ENCODE assay signal across 12 mouse cellular contexts in the genomic region with DNA sequence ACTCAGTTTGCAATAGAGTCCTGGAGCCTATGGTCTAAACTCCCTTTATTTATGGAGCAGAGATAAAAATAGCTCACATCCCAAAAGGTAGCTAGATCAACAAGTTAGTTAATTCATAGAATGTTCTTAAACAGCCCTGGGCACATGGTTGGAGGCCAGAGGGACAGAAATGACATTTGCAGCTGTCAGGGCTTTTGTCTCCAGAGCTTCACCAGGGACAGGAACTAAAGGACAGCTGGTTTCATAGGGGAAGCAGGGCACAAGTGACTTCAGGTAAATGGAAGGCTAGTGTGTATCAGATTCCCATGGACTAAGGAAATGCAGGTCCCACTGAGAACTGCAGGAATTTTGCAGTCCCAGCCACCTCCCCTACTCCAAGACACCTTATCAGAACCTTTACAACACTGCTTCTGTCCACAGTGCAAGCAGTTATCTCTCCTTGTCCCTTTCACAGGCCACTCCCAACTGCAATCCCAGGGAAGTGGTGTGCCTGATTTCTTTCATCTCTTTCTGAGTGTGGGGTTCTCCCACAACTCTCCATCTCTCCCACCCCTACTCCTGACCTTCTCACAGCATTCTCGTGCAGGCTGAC.
"Had no signal": no experiment of that assay in that cellular context is flagged by ENCODE, and none has a peak within 500 bp of the region (broad histone marks: within the 10 kb centered on the region; RNA-seq: fewer than 3 reads in every experiment).

No protein-coding gene starts in this region.

- H3K4me1 ChIP-seq: midbrain, embryonic 10.5 days; midbrain, embryonic 12.5 days; neural tube, embryonic 12.5 days had no signal

- H3K4me2 ChIP-seq: lung, embryonic 14.5 days; midbrain, embryonic 12.5 days; neural tube, embryonic 12.5 days had no signal

- H3K4me3 ChIP-seq: midbrain, embryonic 10.5 days; midbrain, embryonic 12.5 days; neural tube, embryonic 12.5 days had no signal

- H3K9me3 ChIP-seq: midbrain, embryonic 10.5 days; midbrain, embryonic 12.5 days; neural tube, embryonic 12.5 days had no signal

- H3K27me3 ChIP-seq: midbrain, embryonic 12.5 days; neural tube, embryonic 12.5 days had no signal

- ATAC-seq: midbrain, embryonic 16.5 days had no signal

- H3K36me3 ChIP-seq: midbrain, embryonic 10.5 days; midbrain, embryonic 12.5 days; neural tube, embryonic 12.5 days had no signal

- H3K27ac ChIP-seq: liver, embryonic 14.5 days; midbrain, embryonic 10.5 days; midbrain, embryonic 12.5 days; neural tube, embryonic 12.5 days had no signal

- DNase-seq: lung, adult 18-20 months; lung, embryonic 14.5 days; midbrain, embryonic 14.5 days; right cerebral cortex, postnatal 14 days; thymus, adult 18-20 months; thymus, postnatal 14 days; thymus, postnatal 36 days had no signal

- H3K9ac ChIP-seq: liver, embryonic 14.5 days; lung, embryonic 14.5 days; midbrain, embryonic 12.5 days; neural tube, embryonic 12.5 days had no signal
